In the genomic region with DNA sequence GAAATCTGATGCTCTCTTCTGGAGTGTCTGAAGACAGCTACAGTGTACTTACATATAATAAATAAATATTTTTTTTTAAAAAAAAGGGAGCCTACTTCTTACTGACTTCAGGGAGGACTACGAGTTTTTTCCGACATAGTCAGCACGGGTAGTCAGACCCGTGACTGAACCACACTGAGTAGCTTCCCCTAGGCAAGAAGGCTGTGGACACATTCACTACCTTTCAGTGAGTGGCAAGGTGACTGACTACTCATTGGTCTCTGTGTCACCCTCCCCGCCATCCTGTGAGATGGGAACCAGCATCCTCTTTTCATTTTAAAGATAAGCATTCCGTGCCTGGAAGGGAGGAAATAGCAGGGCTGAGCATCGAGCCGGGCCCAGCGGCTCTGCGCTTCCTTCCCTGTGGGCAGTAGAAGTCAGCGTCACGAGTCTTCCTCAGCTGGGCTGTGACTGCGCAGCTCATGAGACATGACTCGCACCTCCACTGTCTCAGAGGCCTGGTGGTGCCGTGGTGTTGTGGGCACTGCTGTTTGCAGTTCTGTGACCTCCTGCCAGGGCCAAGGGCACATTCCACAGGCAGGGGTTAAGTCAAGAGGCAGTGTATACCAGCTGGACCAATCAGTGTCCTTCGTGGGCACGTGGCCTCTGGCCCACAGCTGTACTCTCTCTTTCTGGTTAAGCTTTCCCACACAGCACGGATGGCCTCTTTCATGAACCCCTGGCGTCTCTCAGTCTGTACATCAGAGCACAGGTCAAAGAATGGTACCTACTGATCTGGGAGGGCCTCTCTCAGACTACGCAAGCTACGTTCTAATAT, we compare ENCODE assay signal across 8 mouse cellular contexts. TPM values are rescaled to one million over a fixed set of nuclear protein-coding genes. Genes with fewer than 3 reads are reported as not detected.
DNase-seq lines count a peak whose midpoint lies in the region; ATAC-seq and TF ChIP-seq lines count a peak whose summit lies in the region.

No protein-coding gene starts in this region.

- DNase-seq in layer of hippocampus, adult 2 months (ENCODE audit: low spot score in 2 of 2): peak in 1 of 2 experiments; percentile 14
- DNase-seq in layer of hippocampus, postnatal 14 days (ENCODE audit: low spot score in 2 of 2): no peak
- DNase-seq in cerebellum, postnatal 36 days: no peak

- peak overlapping the region; percentile 10; the same call in 1 of the 2 replicates for H3K27ac ChIP-seq in layer of hippocampus, adult 2 months
- peak overlapping the region; percentile 48 for H3K27ac ChIP-seq in bone marrow, adult 2 months (ENCODE audit: control insufficient read depth, insufficient read depth, low read depth, low read length, poor library complexity)
- H3K27ac ChIP-seq in forebrain, embryonic 13.5 days: no peak overlapping the region
- H3K27ac ChIP-seq in forebrain, embryonic 15.5 days (replicated peaks): no peak overlapping the region

- no peaks in the 10 kb centered on the region for H3K9me3 ChIP-seq in forebrain, embryonic 13.5 days (replicated peaks)
- no peaks in the 10 kb centered on the region for H3K9me3 ChIP-seq in forebrain, embryonic 15.5 days

- no peak for TF ChIP-seq CTCF in layer of hippocampus, adult 2 months (conservative IDR thresholded peaks at IDR 0.05)
- 0 out of 2 replicates have a peak, but pooled peaks have one; percentile 5 for TF ChIP-seq CTCF in bone marrow, adult 2 months (IDR thresholded peaks at IDR 0.05; ENCODE audit: control insufficient read depth, insufficient read depth, low read length)

- no peak overlapping the region for H3K4me2 ChIP-seq in forebrain, embryonic 13.5 days
- no peak overlapping the region for H3K4me2 ChIP-seq in forebrain, embryonic 15.5 days (replicated peaks)

- TF ChIP-seq POLR2A in bone marrow, adult 2 months (IDR thresholded peaks at IDR 0.05; ENCODE audit: borderline replicate concordance, control insufficient read depth, low read depth, low read length): peak; percentile 60; the same call in 1 of the 2 replicates

- WGBS in bone marrow, adult 2 months: 14% methylated on average over 21 of the region's 21 CpGs
- 82% methylated on average over 21 of the region's 21 CpGs for WGBS in forebrain, embryonic 13.5 days
- WGBS in forebrain, embryonic 15.5 days: 85% methylated on average over 21 of the region's 21 CpGs

- H3K4me1 ChIP-seq in bone marrow, adult 2 months (ENCODE audit: control insufficient read depth, insufficient read depth, low read length): peaks cover 12% of the 10 kb centered on the region
- no peaks in the 10 kb centered on the region for H3K4me1 ChIP-seq in forebrain, embryonic 13.5 days
- no peaks in the 10 kb centered on the region for H3K4me1 ChIP-seq in forebrain, embryonic 15.5 days

- ATAC-seq in inflammation-experienced regulatory T-cells, adult 6 months: peak; percentile 89
- ATAC-seq in neutrophil, adult 5-6 weeks (ENCODE audit: extremely low read depth, insufficient number of reproducible peaks, low FRiP score, poor library complexity, severe bottlenecking): peak; percentile 80
- no peak for ATAC-seq in forebrain, embryonic 13.5 days
- no peak for ATAC-seq in forebrain, embryonic 15.5 days (replicated peaks)

- H3K4me3 ChIP-seq in layer of hippocampus, adult 2 months: no peak overlapping the region
- H3K4me3 ChIP-seq in bone marrow, adult 2 months (replicated peaks; ENCODE audit: control insufficient read depth, low read depth, low read length): peak overlapping the region; percentile 1
- H3K4me3 ChIP-seq in forebrain, embryonic 13.5 days: no peak overlapping the region
- no peak overlapping the region for H3K4me3 ChIP-seq in forebrain, embryonic 15.5 days

- no peaks in the 10 kb centered on the region for H3K27me3 ChIP-seq in forebrain, embryonic 13.5 days
- no peaks in the 10 kb centered on the region for H3K27me3 ChIP-seq in forebrain, embryonic 15.5 days

- H3K36me3 ChIP-seq in forebrain, embryonic 13.5 days (ENCODE audit: poor library complexity, severe bottlenecking): no peaks in the 10 kb centered on the region
- no peaks in the 10 kb centered on the region for H3K36me3 ChIP-seq in forebrain, embryonic 15.5 days

- no peak overlapping the region for H3K9ac ChIP-seq in forebrain, embryonic 13.5 days
- no peak overlapping the region for H3K9ac ChIP-seq in forebrain, embryonic 15.5 days (replicated peaks)

RNA-seq across cellular contexts. Expression of a gene that starts 45.7 kb away (rescaled TPM):
- total RNA-seq in layer of hippocampus, adult 2 months (2021): 1 to 10 TPM; 2.0 to 2.1 TPM
- total RNA-seq in layer of hippocampus, postnatal 14 days (2021): 1 to 10 TPM; 1.7 to 2.2 TPM
- 10.0 and 19.2 TPM in 2 replicates for polyA plus RNA-seq in bone marrow, adult 2 months (2011; ENCODE audit: insufficient read depth, insufficient read length, low replicate concordance, missing spikeins)
- polyA plus RNA-seq in inflammation-experienced regulatory T-cells, adult 6 months (2017; shearing (Covaris generic)): 1 to 10 TPM; 2.5 to 5.5 (median 3.8) TPM
- total RNA-seq in neutrophil, adult 5-6 weeks (2017): 103 and 110 TPM in 2 replicates
- polyA plus RNA-seq in forebrain, embryonic 13.5 days (2015; fragmentation: Nextera tagmentation; extraction: Ambion mirVana): 0.99 and 1.1 TPM in 2 replicates
- 1.4 and 1.6 TPM in 2 replicates for polyA plus RNA-seq in forebrain, embryonic 15.5 days (2015; fragmentation: Nextera tagmentation; extraction: Ambion mirVana)

Comparison
In these comparisons a context has a peak if more than half of its experiments do, and no peak if none do; other contexts are left out.
1. H3K27ac ChIP-seq: peak in layer of hippocampus, adult 2 months (single experiment) and bone marrow, adult 2 months (single experiment); none in forebrain, embryonic 13.5 days (single experiment) and forebrain, embryonic 15.5 days (single experiment).
2. ATAC-seq: peak in inflammation-experienced regulatory T-cells, adult 6 months (single experiment) and neutrophil, adult 5-6 weeks (single experiment); none in forebrain, embryonic 13.5 days (single experiment) and forebrain, embryonic 15.5 days (single experiment).